Mouse (Mus musculus): Measurements from ENCODE around the gene Homer2. TPM values are rescaled to one million over a fixed set of nuclear protein-coding genes. Genes with fewer than 3 reads are reported as not detected.
A peak's percentile ranks its signal among the peaks of the same experiment; 100 is the strongest.

The Homer2 gene
- total RNA-seq, 2 experiments from 2014 or later, result 102 to 112 TPM

- no peak for DNase-seq (ENCODE audit: low spot score)
- intact Hi-C loops (cut with DNase I), result no loop called here
These were observed 107.7 kb downstream of the Homer2 start for GRCm38 (mm10) chr7:81599379-81600280.

- intact Hi-C loops (cut with DNase I), result no loop called here
- no peak for DNase-seq (ENCODE audit: low spot score)
These were observed 109.7 kb downstream of the Homer2 start for GRCm38 (mm10) chr7:81597660-81598059.

DNA sequence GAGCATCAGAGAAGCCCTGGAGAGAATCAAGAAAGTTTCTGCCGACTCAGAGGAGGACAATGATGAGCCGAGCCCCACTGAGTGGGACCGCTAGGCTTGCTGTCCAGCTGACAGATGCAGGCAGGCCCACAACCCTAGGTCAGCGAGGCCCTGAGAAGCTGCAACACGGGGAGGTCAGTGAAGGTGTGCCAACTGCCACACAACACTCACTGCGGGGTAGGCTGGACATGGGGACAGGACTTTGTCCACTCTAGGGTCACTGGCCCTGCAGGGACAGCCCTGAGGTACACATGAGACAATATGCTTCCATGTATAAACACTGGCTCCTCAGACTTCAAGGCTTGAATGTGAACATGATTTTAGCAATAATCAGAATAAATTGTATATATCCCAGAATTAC, 111.2 kb downstream of the Homer2 start:
- DNase-seq (ENCODE audit: low spot score), result no peak
- intact Hi-C loops (cut with DNase I), result no loop called here

GRCm38 (mm10) chr7:81595056-81595455, 112.3 kb downstream of the Homer2 start:
- DNase-seq (ENCODE audit: low spot score), result no peak
- intact Hi-C loops (cut with DNase I), result no loop called here

DNA sequence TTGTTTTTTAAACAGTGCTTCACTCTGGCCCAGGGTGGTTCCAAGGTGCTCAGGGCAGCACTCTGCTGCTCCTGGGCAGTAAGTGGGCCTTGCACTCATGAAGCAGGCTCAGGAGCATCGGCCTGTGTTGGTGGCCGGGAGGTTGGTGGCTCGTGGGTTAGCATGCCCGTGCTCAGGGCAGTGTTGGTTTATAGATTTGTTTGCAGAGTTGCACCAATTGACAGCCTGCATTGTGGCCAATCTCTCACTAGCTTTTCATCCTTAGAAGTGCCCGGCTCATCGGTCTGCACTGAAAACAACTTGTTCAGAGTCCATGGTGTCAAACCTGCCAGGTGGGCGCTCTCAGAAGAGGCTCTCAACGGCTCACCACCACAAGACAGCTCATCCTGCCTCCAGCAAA, 113.9 kb downstream of the Homer2 start:
- no peak for DNase-seq (ENCODE audit: low spot score)
- intact Hi-C loops (cut with DNase I), result no loop called here

GRCm38 (mm10) chr7:81592686-81593085, 114.6 kb downstream of the Homer2 start:
- DNase-seq (ENCODE audit: low spot score), result no peak
- intact Hi-C loops (cut with DNase I), result no loop called here

DNA sequence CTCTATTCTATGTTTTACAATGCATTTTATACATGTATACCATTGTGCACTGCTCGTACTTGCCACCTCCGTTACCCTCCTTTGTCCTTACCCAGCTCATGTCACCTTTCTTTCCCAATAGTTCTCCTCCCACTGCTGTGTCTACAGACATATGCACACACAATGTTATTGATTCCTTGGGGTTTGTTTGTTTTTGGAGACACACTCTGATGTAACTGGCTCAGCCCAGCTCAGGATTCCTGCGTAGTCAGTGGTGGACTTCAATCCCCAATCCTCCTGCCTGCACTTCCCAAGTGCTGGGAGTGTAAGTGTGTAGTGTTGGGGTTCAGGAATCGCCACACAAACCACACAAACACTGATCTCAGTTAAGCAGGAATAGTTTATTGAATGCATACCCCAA, 120.1 kb downstream of the Homer2 start:
- intact Hi-C loops (cut with DNase I), result no loop called here
- no peak for DNase-seq (ENCODE audit: low spot score)

- DNase-seq (ENCODE audit: low spot score), result no peak
- intact Hi-C loops (cut with DNase I), result no loop called here
These were observed 122.0 kb downstream of the Homer2 start for GRCm38 (mm10) chr7:81585326-81585725.

DNA sequence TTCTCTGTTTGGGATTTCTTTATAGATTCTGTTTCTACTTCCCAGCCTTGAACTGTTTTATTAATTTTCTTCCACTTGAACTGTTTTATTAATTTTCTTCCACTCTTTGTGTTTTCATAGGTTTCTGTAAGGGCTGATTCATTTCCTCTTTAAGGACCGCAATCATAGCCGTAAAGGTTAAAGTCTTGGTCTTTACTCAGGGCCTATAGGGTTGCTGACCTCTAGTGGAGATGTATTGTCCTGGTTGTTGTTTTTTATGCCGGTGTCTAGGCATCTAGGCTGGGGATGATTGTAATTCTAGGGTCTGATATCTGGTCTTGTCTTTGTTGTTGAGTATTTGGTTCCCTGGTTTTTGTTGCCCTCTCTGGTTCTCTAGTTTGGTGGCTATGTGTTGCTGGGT, 123.8 kb downstream of the Homer2 start:
- no peak for DNase-seq (ENCODE audit: low spot score)

DNA sequence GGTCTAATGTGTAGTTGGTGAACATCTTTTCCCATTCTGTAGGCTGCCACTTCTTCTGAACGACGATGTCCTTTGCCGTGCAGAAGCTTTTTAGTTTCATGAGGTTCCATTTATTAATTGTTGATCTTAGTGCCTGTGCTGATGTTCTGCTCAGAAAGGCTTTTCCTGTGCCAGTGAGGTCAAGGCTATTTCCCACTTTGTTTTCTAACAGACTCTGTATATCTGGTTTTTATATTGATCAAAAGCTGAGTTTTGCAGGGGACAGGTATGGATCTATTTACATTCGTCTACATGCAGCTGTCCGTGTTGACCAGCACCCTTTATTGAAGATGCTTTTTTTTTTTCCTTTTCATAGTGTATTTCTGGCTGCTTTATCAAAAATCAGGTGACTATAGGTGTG, 128.0 kb downstream of the Homer2 start:
- no peak for DNase-seq (ENCODE audit: low spot score)
- intact Hi-C loops (cut with DNase I), result no loop called here

More for the DNA sequence above, 123.8 kb downstream of the Homer2 start:
- intact Hi-C loops (cut with DNase I), result no loop called here

- no peak for DNase-seq (ENCODE audit: low spot score)
- intact Hi-C loops (cut with DNase I), result no loop called here
These were observed 128.9 kb downstream of the Homer2 start for GRCm38 (mm10) chr7:81578413-81578812.

DNA sequence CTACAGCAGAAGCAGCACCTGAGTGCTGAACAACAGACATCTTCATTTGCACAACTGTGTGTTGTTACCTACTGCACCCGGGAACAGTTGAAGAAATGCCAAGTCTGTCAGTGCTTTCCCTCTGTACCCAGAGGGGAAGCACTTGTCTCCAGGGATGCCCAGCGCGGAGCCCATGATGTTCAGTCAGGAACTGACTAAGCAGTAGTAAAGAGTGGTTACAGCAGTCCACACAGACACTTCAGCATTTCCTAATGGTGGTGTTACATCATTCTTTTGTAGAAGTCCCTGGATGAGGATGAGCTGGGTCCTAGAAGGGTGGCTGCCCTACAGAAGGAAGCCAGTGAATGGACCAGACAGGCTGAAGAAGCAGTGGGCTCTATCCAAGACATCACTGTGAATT, 129.5 kb downstream of the Homer2 start:
- no peak for DNase-seq (ENCODE audit: low spot score)
- intact Hi-C loops (cut with DNase I), result no loop called here

DNA sequence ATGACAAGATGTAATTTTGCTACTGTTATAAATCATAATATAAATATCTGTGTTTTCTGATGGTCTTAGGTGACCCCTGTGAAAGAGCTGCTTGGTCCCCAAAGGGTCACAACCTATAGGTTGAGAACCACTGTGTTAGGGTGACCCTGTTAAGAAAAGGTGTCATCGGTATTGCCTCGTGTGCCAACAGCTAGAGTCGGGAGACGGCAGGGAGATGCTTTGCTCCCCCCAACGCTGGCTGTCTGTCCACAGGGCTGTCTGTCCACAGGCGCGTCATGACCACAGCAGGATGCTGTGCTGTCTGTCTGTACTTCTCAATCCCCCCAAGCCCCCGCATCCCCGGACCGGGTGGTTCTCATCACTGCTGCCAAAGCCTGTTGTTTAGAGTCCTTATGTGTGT, 131.7 kb downstream of the Homer2 start:
- no peak for DNase-seq (ENCODE audit: low spot score)
- intact Hi-C loops (cut with DNase I), result no loop called here

- intact Hi-C loops (cut with DNase I), result loop anchor here (5.0 kb wide), 1 partner anchor 52 kb away; no protein-coding TSS in a partner anchor
- no peak for DNase-seq (ENCODE audit: low spot score)
These were observed 133.5 kb downstream of the Homer2 start for GRCm38 (mm10) chr7:81573821-81574220.

DNA sequence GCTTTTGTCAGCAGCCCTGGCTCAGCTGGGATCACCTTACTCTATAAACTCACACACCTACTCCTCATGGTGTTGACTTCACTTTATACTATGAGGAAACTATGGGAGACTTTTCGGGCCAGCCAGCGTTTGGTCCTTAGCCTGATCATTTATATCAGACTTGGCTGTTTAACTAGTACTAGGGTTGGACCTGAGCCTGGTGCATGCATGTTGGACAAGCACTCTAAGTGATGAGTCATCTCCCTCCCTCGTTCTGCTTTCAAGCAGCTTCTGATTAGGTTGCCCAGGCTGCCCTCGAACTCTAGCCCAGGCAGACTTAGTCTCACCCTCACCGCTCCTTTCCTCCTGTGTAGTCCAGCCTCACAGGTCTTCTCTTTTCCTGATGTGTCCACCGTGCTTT, 133.9 kb downstream of the Homer2 start:
- DNase-seq (ENCODE audit: low spot score), result no peak
- intact Hi-C loops (cut with DNase I), result loop anchor here (5.0 kb wide), 1 partner anchor 51 kb away; no protein-coding TSS in a partner anchor

GRCm38 (mm10) chr7:81572610-81573268, 134.6 kb downstream of the Homer2 start:
- DNase-seq (ENCODE audit: low spot score), result no peak
- intact Hi-C loops (cut with DNase I), result loop anchor here (5.0 kb wide), 1 partner anchor 50 kb away; no protein-coding TSS in a partner anchor

DNA sequence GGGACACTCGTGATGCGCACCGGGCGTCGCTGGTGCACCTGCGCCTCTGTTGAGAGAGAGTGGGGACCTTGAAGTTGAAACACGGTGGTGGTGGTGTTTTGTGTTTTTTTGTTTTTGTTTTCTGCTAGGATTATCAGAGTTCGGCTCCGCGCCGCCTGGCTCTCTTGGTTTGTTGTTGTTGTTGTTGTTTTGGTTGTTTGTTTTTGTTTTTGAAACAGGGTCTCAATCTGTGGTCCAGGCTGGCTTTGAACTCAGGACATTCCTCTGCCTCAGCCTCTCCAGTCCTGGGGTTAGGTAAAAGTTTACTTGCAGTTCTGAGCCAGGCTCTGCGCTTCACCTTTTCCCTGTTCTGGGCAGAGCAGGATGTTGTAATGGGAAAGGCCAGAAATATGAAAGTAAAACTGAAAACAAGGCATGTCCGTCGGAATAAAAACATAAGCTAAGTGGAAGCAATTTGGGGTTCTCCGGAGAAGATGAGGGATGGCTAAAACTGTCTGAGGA, 135.3 kb downstream of the Homer2 start:
- intact Hi-C loops (cut with DNase I), result loop anchor here (5.0 kb wide), 1 partner anchor 50 kb away; no protein-coding TSS in a partner anchor
- DNase-seq (ENCODE audit: low spot score), result no peak

- intact Hi-C loops (cut with DNase I), result loop anchor here (5.0 kb wide), 1 partner anchor 49 kb away; no protein-coding TSS in a partner anchor
- peak; percentile 90 for DNase-seq (ENCODE audit: low spot score)
These were observed 136.0 kb downstream of the Homer2 start, which contains the start of gene Whamm for GRCm38 (mm10) chr7:81571108-81571940. Gene Whamm (plus strand): TSS chr7:81571266.

- no peak for DNase-seq (ENCODE audit: low spot score)
- intact Hi-C loops (cut with DNase I), result loop anchor here (5.0 kb wide), 1 partner anchor 48 kb away; no protein-coding TSS in a partner anchor
These were observed 136.6 kb downstream of the Homer2 start for GRCm38 (mm10) chr7:81570752-81571107.

DNA sequence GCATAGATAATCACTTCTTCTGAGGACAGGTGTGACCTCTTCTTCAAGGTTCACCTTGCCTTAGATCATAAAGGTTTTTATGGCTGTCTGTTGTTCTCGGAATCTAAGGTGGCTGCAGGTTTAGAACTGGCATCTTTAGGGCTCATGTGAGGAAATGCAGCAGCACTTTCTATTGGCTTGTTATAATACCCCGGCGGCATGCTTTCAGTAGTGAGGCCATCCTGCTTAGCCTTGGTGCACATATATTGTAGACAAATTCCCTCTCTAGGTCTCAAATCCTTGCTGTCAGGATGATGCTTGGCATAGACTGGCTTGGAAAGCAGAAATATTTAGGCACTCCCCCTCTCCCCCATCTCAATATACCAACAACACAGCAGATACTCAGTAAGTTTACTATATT, 137.1 kb downstream of the Homer2 start:
- intact Hi-C loops (cut with DNase I), result loop anchor here (5.0 kb wide), 1 partner anchor 48 kb away; no protein-coding TSS in a partner anchor
- no peak for DNase-seq (ENCODE audit: low spot score)
